In the genomic region with DNA sequence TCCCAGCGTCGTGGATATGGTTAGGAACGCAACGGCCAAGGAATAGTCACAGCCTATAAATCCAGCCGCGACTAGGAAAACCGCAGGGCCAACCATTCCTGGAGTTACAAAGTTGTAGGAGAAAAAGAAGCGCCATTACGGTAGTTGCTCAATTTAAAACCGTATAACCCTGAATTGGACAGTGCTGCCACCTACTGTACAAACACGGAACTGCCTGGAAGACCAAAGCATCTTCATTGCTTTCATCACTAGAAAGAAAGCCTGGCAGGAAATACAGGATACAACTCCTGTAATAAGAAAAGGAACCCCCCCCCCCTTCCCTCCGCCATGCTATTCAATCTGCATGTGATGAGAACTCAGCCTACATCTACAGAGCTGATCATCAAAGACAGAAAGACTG, we compare ENCODE assay signal across 8 mouse cellular contexts. TPM values are rescaled to one million over a fixed set of nuclear protein-coding genes. Genes with fewer than 3 reads are reported as not detected.
DNase-seq lines count a peak whose midpoint lies in the region; ATAC-seq and TF ChIP-seq lines count a peak whose summit lies in the region.
"Had no signal": no experiment of that assay in that cellular context is flagged by ENCODE, and none has a peak within 500 bp of the region (broad histone marks: within the 10 kb centered on the region; RNA-seq: fewer than 3 reads in every experiment).

No protein-coding gene starts in this region.

- 43% methylated on average over 12 of the region's 12 CpGs for WGBS in midbrain, embryonic 11.5 days

- H3K4me3 ChIP-seq in MEL (ENCODE audit: control insufficient read depth in 1 of 2, insufficient read depth in 1 of 2, low read depth in 2 of 2, low read length in 2 of 2): peak overlapping the region in 1 of 2 experiments; percentile 26; a peak in 1 of 4 replicates
- no peak overlapping the region for H3K4me3 ChIP-seq in midbrain, embryonic 11.5 days (ENCODE audit: low read depth, low read length)
- H3K4me3 ChIP-seq: midbrain, embryonic 12.5 days had no signal

- H3K27me3 ChIP-seq in MEL (ENCODE audit: control insufficient read depth in 1 of 2, insufficient read depth in 2 of 2, low read length in 2 of 2): no peaks in the 10 kb centered on the region
- no peaks in the 10 kb centered on the region for H3K27me3 ChIP-seq in midbrain, embryonic 11.5 days (ENCODE audit: control insufficient read depth, insufficient read depth, low read length)
- H3K27me3 ChIP-seq: midbrain, embryonic 12.5 days had no signal

- ATAC-seq in hematopoietic stem cell, adult 5-6 weeks (replicated peaks in 1 of 2; ENCODE audit: insufficient read depth in 1 of 2, low FRiP score in 2 of 2, low TSS enrichment in 1 of 2, low read depth in 1 of 2, poor library complexity in 2 of 2, severe bottlenecking in 2 of 2): peak; percentile 73 to 76; a peak in 3 of 4 replicates
- ATAC-seq in midbrain, embryonic 11.5 days (ENCODE audit: low FRiP score): no peak

- no peaks in the 10 kb centered on the region for H3K79me2 ChIP-seq in MEL (ENCODE audit: control insufficient read depth, insufficient read depth, low read length, poor library complexity)

- peak; percentile 61 to 92 (median 87) for TF ChIP-seq CTCF in MEL (IDR thresholded peaks at IDR 0.05 in 2 of 3, conservative IDR thresholded peaks at IDR 0.05 in 1 of 3; ENCODE audit: control insufficient read depth in 1 of 3, insufficient read depth in 1 of 3, low read depth in 2 of 3, low read length in 3 of 3, poor library complexity in 1 of 3, severe bottlenecking in 1 of 3)

- H3K4me1 ChIP-seq in MEL (ENCODE audit: control insufficient read depth in 1 of 2, insufficient read depth in 2 of 2, low read length in 2 of 2): no peaks in the 10 kb centered on the region
- H3K4me1 ChIP-seq in midbrain, embryonic 11.5 days (ENCODE audit: control insufficient read depth, insufficient read depth, low read length): no peaks in the 10 kb centered on the region
- H3K4me1 ChIP-seq: midbrain, embryonic 12.5 days had no signal

- no peak overlapping the region for H3K27ac ChIP-seq in MEL (ENCODE audit: control insufficient read depth, low read depth, low read length)
- H3K27ac ChIP-seq in midbrain, embryonic 11.5 days (ENCODE audit: low read depth, low read length): no peak overlapping the region
- H3K27ac ChIP-seq: midbrain, embryonic 12.5 days had no signal

- peak; percentile 80 for DNase-seq in MEL (ENCODE audit: low read depth, low spot score)
- DNase-seq in adrenal gland, postnatal 4 days (ENCODE audit: low spot score in 2 of 2): peak; percentile 43 to 72
- peak; percentile 53 for DNase-seq in fibroblast of lung, adult 2 months (ENCODE audit: low read depth)
- peak; percentile 59 for DNase-seq in left cerebral cortex, adult 11 months (ENCODE audit: low spot score)
- DNase-seq in midbrain, embryonic 11.5 days (ENCODE audit: low spot score, missing footprints): peak; percentile 97
- peak; percentile 45 for DNase-seq in skeletal muscle tissue, adult 2 months (ENCODE audit: low read depth, low spot score)

- no peaks in the 10 kb centered on the region for H3K9me3 ChIP-seq in MEL (replicated peaks; ENCODE audit: insufficient read depth, low read length)
- H3K9me3 ChIP-seq in midbrain, embryonic 11.5 days (ENCODE audit: control insufficient read depth, low read length): no peaks in the 10 kb centered on the region
- H3K9me3 ChIP-seq: midbrain, embryonic 12.5 days had no signal

- TF ChIP-seq EP300 in MEL (IDR thresholded peaks at IDR 0.05; ENCODE audit: low read depth in 1 of 2, low read length in 2 of 2): no peak

- peak; percentile 78 for TF ChIP-seq RAD21 in MEL (IDR thresholded peaks at IDR 0.05; ENCODE audit: low read depth, low read length)

- no peak overlapping the region for H3K9ac ChIP-seq in MEL (ENCODE audit: control insufficient read depth, low read depth, low read length, poor library complexity, severe bottlenecking)
- H3K9ac ChIP-seq in midbrain, embryonic 11.5 days (ENCODE audit: low read length): no peak overlapping the region
- H3K9ac ChIP-seq: midbrain, embryonic 12.5 days had no signal

- H3K4me2 ChIP-seq in midbrain, embryonic 11.5 days: no peak overlapping the region
- H3K4me2 ChIP-seq: midbrain, embryonic 12.5 days had no signal

- no peak for TF ChIP-seq POLR2A in MEL (IDR thresholded peaks at IDR 0.05; ENCODE audit: control insufficient read depth in 1 of 2, insufficient read depth in 1 of 2, low read depth in 1 of 2, low read length in 2 of 2, poor library complexity in 1 of 2)

- H3K36me3 ChIP-seq in MEL (ENCODE audit: control insufficient read depth in 1 of 2, insufficient read depth in 2 of 2, low read length in 2 of 2): no peaks in the 10 kb centered on the region
- peaks cover 3% of the 10 kb centered on the region; the same call in 1 of the 2 replicates for H3K36me3 ChIP-seq in midbrain, embryonic 11.5 days (ENCODE audit: control insufficient read depth, insufficient read depth, low read length)

TF ChIP-seq in MEL, 35 proteins besides CTCF, POLR2A, EP300 and RAD21:
- TF ChIP-seq SMC3 (IDR thresholded peaks at IDR 0.05; ENCODE audit: low read depth, low read length) (peak; percentile 81), MAFK (IDR thresholded peaks at IDR 0.05; ENCODE audit: borderline replicate concordance, low read depth, low read length) (no peak), MYB (IDR thresholded peaks at IDR 0.05; ENCODE audit: low read depth, low read length) (no peak), NELFE (IDR thresholded peaks at IDR 0.05; ENCODE audit: low read depth, low read length) (0 out of 2 replicates have a peak, but pooled peaks have one; percentile 17), ZC3H11A (IDR thresholded peaks at IDR 0.05; ENCODE audit: low read depth, low read length) (peak; percentile 42; the same call in 1 of the 2 replicates), SIN3A (IDR thresholded peaks at IDR 0.05; ENCODE audit: low read length) (peak; percentile 55), MXI1 (IDR thresholded peaks at IDR 0.05; ENCODE audit: low read depth, low read length) (peak; percentile 97), ZNF384 (IDR thresholded peaks at IDR 0.05; ENCODE audit: low read depth, low read length) (0 out of 2 replicates have a peak, but pooled peaks have one; percentile 17), ELF1 (IDR thresholded peaks at IDR 0.05; ENCODE audit: low read depth, low read length) (peak; percentile 26; the same call in 1 of the 2 replicates)

RNA-seq across cellular contexts. Expression of gene Slc17a5, which starts 34.9 kb away (rescaled TPM):
- total RNA-seq in MEL (2012; rRNA removed): 3.1 and 3.5 TPM in 2 replicates
- polyA plus RNA-seq in MEL (2012; ENCODE audit: insufficient read depth in 1 of 2, insufficient read length in 2 of 2, low read depth in 1 of 2, low replicate concordance in 2 of 2, missing spikeins in 1 of 2): 1 to 10 TPM in 1 of 2 experiments, not detected in 1; 4.1 TPM
- 10 to 100 TPM; 12.2 to 14.2 TPM for total RNA-seq in adrenal gland, postnatal 4 days (2021)
- total RNA-seq in hematopoietic stem cell, adult 5-6 weeks (2017): 7.0 and 11.1 TPM in 2 replicates
- polyA plus RNA-seq in midbrain, embryonic 11.5 days (2014; fragmentation: Nextera tagmentation; extraction: Ambion mirVana): 9.8 and 12.3 TPM in 2 replicates

Comparison
In these comparisons a context has a peak if more than half of its experiments do, and no peak if none do; other contexts are left out.
1. DNase-seq: peak in every context shown above with its lines; median percentile 97 in midbrain, embryonic 11.5 days; 80 in MEL; 59 in left cerebral cortex, adult 11 months; 58 in adrenal gland, postnatal 4 days; 53 in fibroblast of lung, adult 2 months; 45 in skeletal muscle tissue, adult 2 months.